Mouse (Mus musculus) heart, postnatal 36 days (tissue): ENCODE results near the gene Ube2l6. TPM values are rescaled to one million over a fixed set of nuclear protein-coding genes. Genes with fewer than 3 reads are reported as not detected.
"Not testable (repeated sequence)": the region's sequence is repeated elsewhere in the genome, so short reads cannot be mapped to it uniquely, and the experiment has no call there.

Experiments used
- DNase-seq, 2 experiments: peaks; one replicate each; pipeline ENCODE4 v3.0.0; 2021 to 2022
- intact Hi-C: fragments of 180-260 bp; cut with DNase I; formaldehyde crosslinking; loops from one replicate; pipeline ENCODE4 v1.15.1; 2025
- total RNA-seq, 2 experiments: library from RNA; stranded (reverse); gene quantifications; 2 replicates each; pipeline ENCODE4 v1.2.3; 2021

Ube2l6 gene
- total RNA-seq, 2 experiments from 2014 or later: 36.0 to 38.6 TPM

GRCm38 (mm10) chr2:84790418-84790817 lies 8.2 kb upstream of the Ube2l6 start:
- no peak for DNase-seq
- intact Hi-C loops: no loop called here

- intact Hi-C loops: no loop called here
- DNase-seq: peak in 1 of 2 experiments; percentile 36
These were observed 6.1 kb upstream of the Ube2l6 start for GRCm38 (mm10) chr2:84792516-84792915.

GRCm38 (mm10) chr2:84793154-84793553 lies 5.5 kb upstream of the Ube2l6 start:
- intact Hi-C loops: no loop called here

GRCm38 (mm10) chr2:84793871-84794270 lies 4.8 kb upstream of the Ube2l6 start:
- DNase-seq: no peak
- intact Hi-C loops: no loop called here

More at GRCm38 (mm10) chr2:84793154-84793553, 5.5 kb upstream of the Ube2l6 start:
- no peak for DNase-seq

GRCm38 (mm10) chr2:84797833-84798492 lies 665 bp upstream of the Ube2l6 start:
- intact Hi-C loops: loop anchor here (2.0 to 5.0 kb wide), 4 partner anchors 36 to 341 kb away; partner anchors contain the start of genes Gm19426, Gm28635, Med19 and Tmx2

GRCm38 (mm10) chr2:84799041-84799561 lies 473 bp downstream of the Ube2l6 start:
- peak; percentile 65 to 77 for DNase-seq
- intact Hi-C loops: loop anchor here (2.0 to 5.0 kb wide), 4 partner anchors 37 to 342 kb away; partner anchors contain the start of genes Gm19426, Gm28635, Med19 and Tmx2

More at GRCm38 (mm10) chr2:84797833-84798492, 665 bp upstream of the Ube2l6 start:
- peak; percentile 80 to 81 for DNase-seq

GRCm38 (mm10) chr2:84800304-84800703 lies 1.7 kb downstream of the Ube2l6 start:
- DNase-seq: no peak
- intact Hi-C loops: no loop called here

- DNase-seq, intact Hi-C loops: not testable (repeated sequence)
These were observed 2.6 kb downstream of the Ube2l6 start for GRCm38 (mm10) chr2:84801223-84801622.

- no peak for DNase-seq
- intact Hi-C loops: no loop called here
These were observed 5.3 kb downstream of the Ube2l6 start for GRCm38 (mm10) chr2:84803963-84804362.

GRCm38 (mm10) chr2:84806546-84806945 lies 7.9 kb downstream of the Ube2l6 start:
- intact Hi-C loops: no loop called here
- DNase-seq: no peak

GRCm38 (mm10) chr2:84809330-84809729 lies 10.7 kb downstream of the Ube2l6 start:
- DNase-seq: no peak
- intact Hi-C loops: no loop called here

GRCm38 (mm10) chr2:84810526-84810885 lies 11.9 kb downstream of the Ube2l6 start:
- intact Hi-C loops: no loop called here
- no peak for DNase-seq

GRCm38 (mm10) chr2:84810886-84811577 lies 12.4 kb downstream of the Ube2l6 start:
- intact Hi-C loops: no loop called here
- DNase-seq: peak; percentile 85 to 88

GRCm38 (mm10) chr2:84811880-84812279 lies 13.3 kb downstream of the Ube2l6 start:
- peak; percentile 19 to 25 for DNase-seq

GRCm38 (mm10) chr2:84812676-84813075 lies 14.0 kb downstream of the Ube2l6 start:
- intact Hi-C loops: no loop called here

More at GRCm38 (mm10) chr2:84811880-84812279, 13.3 kb downstream of the Ube2l6 start:
- intact Hi-C loops: no loop called here

GRCm38 (mm10) chr2:84819861-84820260 lies 21.2 kb downstream of the Ube2l6 start:
- intact Hi-C loops: no loop called here
- DNase-seq: no peak

More at GRCm38 (mm10) chr2:84812676-84813075, 14.0 kb downstream of the Ube2l6 start:
- DNase-seq: no peak

GRCm38 (mm10) chr2:84822552-84822951 lies 23.9 kb downstream of the Ube2l6 start, which contains the start of gene Smtnl1:
Smtnl1 (minus strand) TSS chr2:84822652.
- intact Hi-C loops: no loop called here
- DNase-seq: no peak

GRCm38 (mm10) chr2:84823237-84823636 lies 24.6 kb downstream of the Ube2l6 start:
- DNase-seq: no peak
- intact Hi-C loops: no loop called here

- DNase-seq: peak; percentile 75 to 82
- intact Hi-C loops: loop anchor here (5.0 kb wide), 1 partner anchor 136 kb away; no protein-coding TSS in a partner anchor
These were observed 28.1 kb downstream of the Ube2l6 start, which contains the start of gene Timm10 for GRCm38 (mm10) chr2:84826488-84827282. Timm10 (plus strand) TSS chr2:84826997.

GRCm38 (mm10) chr2:84827283-84827920 lies 28.8 kb downstream of the Ube2l6 start:
- intact Hi-C loops: loop anchor here (5.0 kb wide), 1 partner anchor 135 kb away; no protein-coding TSS in a partner anchor
- DNase-seq: peak in 1 of 2 experiments; percentile 22
